12 mouse cellular contexts compared by ENCODE assay signal in the genomic region with DNA sequence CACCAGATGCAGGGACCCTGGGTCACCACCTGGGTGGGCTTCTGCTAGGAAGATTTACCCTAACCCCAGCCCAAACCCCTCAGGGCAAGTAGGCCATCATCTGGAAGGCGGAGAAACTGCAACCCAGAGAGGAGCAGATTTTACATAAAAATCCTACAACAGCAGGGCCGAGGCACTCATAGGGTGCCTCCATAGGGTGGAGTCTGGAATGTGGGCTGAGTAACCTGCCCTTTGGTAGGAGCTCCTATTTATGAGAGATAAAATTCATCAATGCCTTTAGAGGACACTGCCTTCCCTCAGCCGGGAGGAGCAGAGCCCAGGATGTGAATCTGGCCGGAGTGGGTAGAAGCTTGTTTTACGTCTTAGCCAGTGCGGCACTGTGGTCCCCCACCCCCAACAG. TPM values are rescaled to one million over a fixed set of nuclear protein-coding genes. Genes with fewer than 3 reads are reported as not detected.
DNase-seq lines count a peak whose midpoint lies in the region; ATAC-seq lines count a peak whose summit lies in the region.
"Had no signal": no experiment of that assay in that cellular context is flagged by ENCODE, and none has a peak within 500 bp of the region (broad histone marks: within the 10 kb centered on the region; RNA-seq: fewer than 3 reads in every experiment).

No protein-coding gene starts in this region.

- H3K9me3 ChIP-seq in erythroblast, embryonic 14.5 days (ENCODE audit: control insufficient read depth, low read length): no peaks in the 10 kb centered on the region
- no peaks in the 10 kb centered on the region for H3K9me3 ChIP-seq in limb, embryonic 13.5 days
- H3K9me3 ChIP-seq in limb, embryonic 10.5 days (replicated peaks): no peaks in the 10 kb centered on the region
- H3K9me3 ChIP-seq in liver, embryonic 15.5 days (replicated peaks): no peaks in the 10 kb centered on the region
- H3K9me3 ChIP-seq in midbrain, embryonic 13.5 days: no peaks in the 10 kb centered on the region
- H3K9me3 ChIP-seq: hindbrain, embryonic 10.5 days; limb, embryonic 12.5 days had no signal

- peaks cover 51% of the 10 kb centered on the region for H3K36me3 ChIP-seq in erythroblast, embryonic 14.5 days (ENCODE audit: control insufficient read depth)
- peaks cover 32% of the 10 kb centered on the region for H3K36me3 ChIP-seq in limb, embryonic 13.5 days
- H3K36me3 ChIP-seq in limb, embryonic 10.5 days: peaks cover 14% of the 10 kb centered on the region
- peaks cover 22% of the 10 kb centered on the region for H3K36me3 ChIP-seq in liver, embryonic 15.5 days (replicated peaks)
- H3K36me3 ChIP-seq in midbrain, embryonic 13.5 days: peaks cover 19% of the 10 kb centered on the region

- 78% methylated on average over 6 of the region's 6 CpGs for WGBS in limb, embryonic 13.5 days
- WGBS in limb, embryonic 10.5 days: 84% methylated on average over 6 of the region's 6 CpGs
- WGBS in liver, embryonic 15.5 days (ENCODE audit: insufficient replicate concordance): 79% methylated on average over 6 of the region's 6 CpGs
- WGBS in midbrain, embryonic 13.5 days: 90% methylated on average over 6 of the region's 6 CpGs

- peaks cover 98% of the 10 kb centered on the region for H3K4me1 ChIP-seq in erythroblast, embryonic 14.5 days (ENCODE audit: control insufficient read depth)
- H3K4me1 ChIP-seq in limb, embryonic 13.5 days: peaks cover 23% of the 10 kb centered on the region
- peaks cover 27% of the 10 kb centered on the region for H3K4me1 ChIP-seq in limb, embryonic 10.5 days
- H3K4me1 ChIP-seq in liver, embryonic 15.5 days (replicated peaks): peaks cover 90% of the 10 kb centered on the region
- peaks cover 15% of the 10 kb centered on the region for H3K4me1 ChIP-seq in midbrain, embryonic 13.5 days (replicated peaks)

- no peaks in the 10 kb centered on the region for H3K27me3 ChIP-seq in erythroblast, embryonic 14.5 days (ENCODE audit: control insufficient read depth)
- H3K27me3 ChIP-seq in limb, embryonic 13.5 days: peaks cover 6% of the 10 kb centered on the region; the same call in 1 of the 2 replicates
- peaks cover 20% of the 10 kb centered on the region for H3K27me3 ChIP-seq in limb, embryonic 10.5 days (ENCODE audit: low read depth, poor library complexity, severe bottlenecking)
- H3K27me3 ChIP-seq in liver, embryonic 15.5 days: no peaks in the 10 kb centered on the region
- peaks cover 5% of the 10 kb centered on the region; the same call in 1 of the 2 replicates for H3K27me3 ChIP-seq in midbrain, embryonic 13.5 days

- H3K4me2 ChIP-seq in limb, embryonic 13.5 days (replicated peaks): 0 out of 2 replicates have a peak overlapping the region, but pooled peaks have one; percentile 0
- H3K4me2 ChIP-seq in liver, embryonic 15.5 days: peak overlapping the region; percentile 93
- H3K4me2 ChIP-seq in midbrain, embryonic 13.5 days (replicated peaks): no peak overlapping the region

- H3K9ac ChIP-seq in limb, embryonic 13.5 days: no peak overlapping the region
- 0 out of 2 replicates have a peak overlapping the region, but pooled peaks have one; percentile 16 for H3K9ac ChIP-seq in liver, embryonic 15.5 days
- no peak overlapping the region for H3K9ac ChIP-seq in midbrain, embryonic 13.5 days (replicated peaks)
- H3K9ac ChIP-seq: forebrain, postnatal 0 days; limb, embryonic 12.5 days had no signal

- H3K4me3 ChIP-seq in erythroblast, embryonic 14.5 days (replicated peaks): peak overlapping the region; percentile 91
- no peak overlapping the region for H3K4me3 ChIP-seq in limb, embryonic 13.5 days
- no peak overlapping the region for H3K4me3 ChIP-seq in limb, embryonic 10.5 days
- H3K4me3 ChIP-seq in liver, embryonic 15.5 days (replicated peaks): peak overlapping the region; percentile 70
- H3K4me3 ChIP-seq in midbrain, embryonic 13.5 days (replicated peaks): no peak overlapping the region
- H3K4me3 ChIP-seq: limb, embryonic 12.5 days had no signal

- DNase-seq in limb, embryonic 10.5 days (ENCODE audit: low spot score): no peak
- DNase-seq in ZHBTc4 (ENCODE audit: low read depth, low spot score): peak; percentile 58
- DNase-seq in adrenal gland, adult 8-10 months: no peak
- DNase-seq: forebrain, postnatal 0 days had no signal

- no peak for ATAC-seq in erythroblast, adult 5-6 weeks (replicated peaks; ENCODE audit: low FRiP score, poor library complexity, severe bottlenecking)
- ATAC-seq in limb, embryonic 13.5 days (ENCODE audit: low FRiP score, low read depth): no peak
- no peak for ATAC-seq in liver, embryonic 15.5 days (ENCODE audit: insufficient read depth)
- ATAC-seq in midbrain, embryonic 13.5 days: no peak
- ATAC-seq: forebrain, postnatal 0 days had no signal

- no peak overlapping the region for H3K27ac ChIP-seq in limb, embryonic 13.5 days
- no peak overlapping the region for H3K27ac ChIP-seq in limb, embryonic 10.5 days
- peak overlapping the region; percentile 91 for H3K27ac ChIP-seq in liver, embryonic 15.5 days (replicated peaks)
- H3K27ac ChIP-seq in midbrain, embryonic 13.5 days: no peak overlapping the region
- H3K27ac ChIP-seq: hindbrain, embryonic 10.5 days; limb, embryonic 12.5 days had no signal

RNA-seq across cellular contexts. Expression of gene Cish, which starts 3.0 kb away (rescaled TPM):
- 1.9 and 4.1 TPM in 2 replicates for polyA plus RNA-seq in erythroblast, embryonic 14.5 days (2012)
- 2.1 and 7.9 TPM in 2 replicates for total RNA-seq in erythroblast, adult 5-6 weeks (2015; ENCODE audit: low replicate concordance)
- total RNA-seq in erythroblast, adult 5-6 weeks (2017; ENCODE audit: low replicate concordance): 2.0 and 4.7 TPM in 2 replicates
- 9.8 and 9.9 TPM in 2 replicates for polyA plus RNA-seq in limb, embryonic 13.5 days (2015; fragmentation: Nextera tagmentation; extraction: Ambion mirVana)
- polyA plus RNA-seq in limb, embryonic 10.5 days (2016; fragmentation: Nextera tagmentation; extraction: Ambion mirVana): 4.3 and 5.1 TPM in 2 replicates
- polyA plus RNA-seq in liver, embryonic 15.5 days (2015; fragmentation: Nextera tagmentation; extraction: Ambion mirVana): 11.6 and 12.4 TPM in 2 replicates
- 6.3 and 6.6 TPM in 2 replicates for polyA plus RNA-seq in midbrain, embryonic 13.5 days (2015; fragmentation: Nextera tagmentation; extraction: Ambion mirVana)
- total RNA-seq in adrenal gland, adult 8-10 months (2022): 10 to 100 TPM in 1 of 4 experiments, 1 to 10 TPM in 3; 4.1 to 62.8 (median 6.5) TPM

RNA-seq across cellular contexts. Expression of gene Mapkapk3, which starts 9.2 kb away (rescaled TPM):
- 0.11 TPM in 2 replicates for polyA plus RNA-seq in erythroblast, embryonic 14.5 days (2012)
- 10.8 and 25.3 TPM in 2 replicates for total RNA-seq in erythroblast, adult 5-6 weeks (2015; ENCODE audit: low replicate concordance)
- total RNA-seq in erythroblast, adult 5-6 weeks (2017; ENCODE audit: low replicate concordance): 25.1 and 41.4 TPM in 2 replicates
- polyA plus RNA-seq in limb, embryonic 13.5 days (2015; fragmentation: Nextera tagmentation; extraction: Ambion mirVana): 6.3 and 6.7 TPM in 2 replicates
- 5.3 and 5.9 TPM in 2 replicates for polyA plus RNA-seq in limb, embryonic 10.5 days (2016; fragmentation: Nextera tagmentation; extraction: Ambion mirVana)
- polyA plus RNA-seq in liver, embryonic 15.5 days (2015; fragmentation: Nextera tagmentation; extraction: Ambion mirVana): 10.0 and 11.7 TPM in 2 replicates
- 1.7 and 1.9 TPM in 2 replicates for polyA plus RNA-seq in midbrain, embryonic 13.5 days (2015; fragmentation: Nextera tagmentation; extraction: Ambion mirVana)
- 10 to 100 TPM; 32.7 to 41.4 (median 34.9) TPM for total RNA-seq in adrenal gland, adult 8-10 months (2022)

RNA-seq across cellular contexts. Expression of gene Hemk1, which starts 39.3 kb away (rescaled TPM):
- polyA plus RNA-seq in erythroblast, embryonic 14.5 days (2012): 0.24 and 0.32 TPM in 2 replicates
- 2.7 TPM in 1 of 2 replicates, not detected in the other for total RNA-seq in erythroblast, adult 5-6 weeks (2015; ENCODE audit: low replicate concordance)
- total RNA-seq in erythroblast, adult 5-6 weeks (2017; ENCODE audit: low replicate concordance): 0.94 and 5.2 TPM in 2 replicates
- polyA plus RNA-seq in limb, embryonic 13.5 days (2015; fragmentation: Nextera tagmentation; extraction: Ambion mirVana): 12.6 and 14.4 TPM in 2 replicates
- 10.3 and 12.2 TPM in 2 replicates for polyA plus RNA-seq in limb, embryonic 10.5 days (2016; fragmentation: Nextera tagmentation; extraction: Ambion mirVana)
- polyA plus RNA-seq in liver, embryonic 15.5 days (2015; fragmentation: Nextera tagmentation; extraction: Ambion mirVana): 3.6 and 3.7 TPM in 2 replicates
- 17.5 and 18.1 TPM in 2 replicates for polyA plus RNA-seq in midbrain, embryonic 13.5 days (2015; fragmentation: Nextera tagmentation; extraction: Ambion mirVana)
- total RNA-seq in adrenal gland, adult 8-10 months (2022): 10 to 100 TPM; 11.6 to 19.6 (median 17.9) TPM

RNA-seq across cellular contexts. Expression of gene 6430571L13Rik, which starts 41.5 kb away (rescaled TPM):
- polyA plus RNA-seq in erythroblast, embryonic 14.5 days (2012): not detected in 2 replicates
- total RNA-seq in erythroblast, adult 5-6 weeks (2015; ENCODE audit: low replicate concordance): not detected in 2 replicates
- total RNA-seq in erythroblast, adult 5-6 weeks (2017; ENCODE audit: low replicate concordance): not detected in 2 replicates
- 1.1 TPM in 2 replicates for polyA plus RNA-seq in limb, embryonic 13.5 days (2015; fragmentation: Nextera tagmentation; extraction: Ambion mirVana)
- polyA plus RNA-seq in limb, embryonic 10.5 days (2016; fragmentation: Nextera tagmentation; extraction: Ambion mirVana): 0.72 and 0.74 TPM in 2 replicates
- polyA plus RNA-seq in liver, embryonic 15.5 days (2015; fragmentation: Nextera tagmentation; extraction: Ambion mirVana): 0.12 TPM in 2 replicates
- polyA plus RNA-seq in midbrain, embryonic 13.5 days (2015; fragmentation: Nextera tagmentation; extraction: Ambion mirVana): 6.4 and 8.2 TPM in 2 replicates
- 1 to 10 TPM; 1.0 to 1.6 (median 1.3) TPM for total RNA-seq in adrenal gland, adult 8-10 months (2022)
- total RNA-seq: monocyte, adult 5-6 weeks had no signal

Comparison
In these comparisons a context has a peak if more than half of its experiments do, and no peak if none do; other contexts are left out.
1. H3K4me3 ChIP-seq: peak in erythroblast, embryonic 14.5 days (single experiment) and liver, embryonic 15.5 days (single experiment); none in limb, embryonic 13.5 days (single experiment), limb, embryonic 10.5 days (single experiment) and midbrain, embryonic 13.5 days (single experiment).